Mouse (Mus musculus) retina, postnatal 7 days (tissue): ENCODE data around the gene Gm20388.

ENCODE experiments used
- DNase-seq: peaks from one replicate; pipeline ENCODE4 v3.0.0-alpha.2; 2012; ENCODE audit warnings: low read depth, low spot score

The Gm20388 gene

GRCm38 (mm10) chr8:121319491-121319890 lies 1408.8 kb downstream of the Gm20388 start:
- no peak for DNase-seq

GRCm38 (mm10) chr8:121326164-121326910 lies 1415.7 kb downstream of the Gm20388 start:
- DNase-seq: no peak

- no peak for DNase-seq
Observed at GRCm38 (mm10) chr8:121332436-121332835, 1421.8 kb downstream of the Gm20388 start.

- no peak for DNase-seq
Observed at GRCm38 (mm10) chr8:121334495-121335424, 1424.1 kb downstream of the Gm20388 start.

GRCm38 (mm10) chr8:121335684-121336083 lies 1425.0 kb downstream of the Gm20388 start:
- DNase-seq: no peak

GRCm38 (mm10) chr8:121342931-121343330 lies 1432.3 kb downstream of the Gm20388 start:
- no peak for DNase-seq

- no peak for DNase-seq
Observed at GRCm38 (mm10) chr8:121344486-121344885, 1433.8 kb downstream of the Gm20388 start.

- no peak for DNase-seq
Observed at GRCm38 (mm10) chr8:121346175-121346574, 1435.5 kb downstream of the Gm20388 start.

GRCm38 (mm10) chr8:121346862-121347261 lies 1436.2 kb downstream of the Gm20388 start:
- no peak for DNase-seq

- no peak for DNase-seq
Observed at GRCm38 (mm10) chr8:121348998-121349397, 1438.4 kb downstream of the Gm20388 start.

GRCm38 (mm10) chr8:121350803-121351202 lies 1440.2 kb downstream of the Gm20388 start:
- DNase-seq: no peak

GRCm38 (mm10) chr8:121354844-121355243 lies 1444.2 kb downstream of the Gm20388 start:
- DNase-seq: no peak

- no peak for DNase-seq
Observed at GRCm38 (mm10) chr8:121357451-121357850, 1446.8 kb downstream of the Gm20388 start.

GRCm38 (mm10) chr8:121358609-121359008 lies 1448.0 kb downstream of the Gm20388 start:
- DNase-seq: no peak

- DNase-seq: peak; percentile 66
Observed at GRCm38 (mm10) chr8:121359131-121359981, 1448.7 kb downstream of the Gm20388 start.

GRCm38 (mm10) chr8:121360001-121360400 lies 1449.4 kb downstream of the Gm20388 start:
- DNase-seq: no peak

GRCm38 (mm10) chr8:121361166-121361565 lies 1450.5 kb downstream of the Gm20388 start:
- no peak for DNase-seq

- DNase-seq: no peak
Observed at GRCm38 (mm10) chr8:121364646-121365045, 1454.0 kb downstream of the Gm20388 start.

GRCm38 (mm10) chr8:121365150-121365549 lies 1454.5 kb downstream of the Gm20388 start:
- DNase-seq: no peak

GRCm38 (mm10) chr8:121366655-121367054 lies 1456.0 kb downstream of the Gm20388 start:
- DNase-seq: no peak

GRCm38 (mm10) chr8:121368799-121369198 lies 1458.2 kb downstream of the Gm20388 start:
- DNase-seq: no peak

GRCm38 (mm10) chr8:121369378-121369777 lies 1458.7 kb downstream of the Gm20388 start:
- no peak for DNase-seq
